In the genomic region with DNA sequence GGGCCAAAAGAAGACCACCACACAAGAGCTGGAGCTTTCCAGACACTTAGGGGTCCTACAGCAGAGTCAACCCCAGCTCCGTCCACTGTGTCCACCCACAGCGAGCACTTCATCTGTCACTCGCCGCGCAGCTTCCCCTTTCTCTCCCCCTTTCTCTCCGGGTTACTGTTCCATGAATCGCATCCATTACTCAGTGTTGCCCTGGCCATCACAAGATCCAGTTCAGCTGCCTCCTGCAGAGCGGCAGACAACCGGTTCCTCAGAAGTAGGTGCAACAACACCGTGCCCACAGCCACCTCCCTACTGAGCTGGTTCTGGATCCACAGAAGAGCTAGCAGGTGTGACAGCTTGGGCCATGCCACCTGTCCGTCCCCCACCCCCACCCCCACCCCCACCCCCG, we compare ENCODE assay signal across 8 mouse cellular contexts.
DNase-seq lines count a peak whose midpoint lies in the region; ATAC-seq and TF ChIP-seq lines count a peak whose summit lies in the region.

No protein-coding gene starts in this region.

- H3K9ac ChIP-seq in lung, embryonic 14.5 days = no peak overlapping the region
- no peak overlapping the region for H3K9ac ChIP-seq in intestine, embryonic 15.5 days
- H3K9ac ChIP-seq in neural tube, embryonic 13.5 days = no peak overlapping the region

- H3K27me3 ChIP-seq in lung, embryonic 14.5 days (ENCODE audit: insufficient read depth, low read length) = no peaks in the 10 kb centered on the region
- H3K27me3 ChIP-seq in intestine, embryonic 15.5 days (replicated peaks) = no peaks in the 10 kb centered on the region
- H3K27me3 ChIP-seq in neural tube, embryonic 13.5 days = 0 out of 2 replicates have a peak, but pooled peaks cover 3% of the 10 kb centered on the region

- no peaks in the 10 kb centered on the region for H3K9me3 ChIP-seq in lung, embryonic 14.5 days (ENCODE audit: low read depth, low read length)
- H3K9me3 ChIP-seq in intestine, embryonic 15.5 days = no peaks in the 10 kb centered on the region
- H3K9me3 ChIP-seq in neural tube, embryonic 13.5 days = no peaks in the 10 kb centered on the region

- no peak overlapping the region for H3K27ac ChIP-seq in lung, embryonic 14.5 days (ENCODE audit: low read depth)
- H3K27ac ChIP-seq in intestine, embryonic 15.5 days = no peak overlapping the region
- no peak overlapping the region for H3K27ac ChIP-seq in neural tube, embryonic 13.5 days (replicated peaks)

- 12% methylated on average over 12 of the region's 12 CpGs for WGBS in lung, embryonic 14.5 days
- 31% methylated on average over 12 of the region's 12 CpGs for WGBS in lung, adult 2 months
- 30% methylated on average over 12 of the region's 12 CpGs for WGBS in intestine, embryonic 15.5 days
- WGBS in neural tube, embryonic 13.5 days = 33% methylated on average over 12 of the region's 12 CpGs

- no peak for DNase-seq in lung, embryonic 14.5 days
- no peak for DNase-seq in lung, adult 2 months
- no peak for DNase-seq in adipocyte (ENCODE audit: low spot score)
- DNase-seq in urinary bladder, postnatal 25 days (ENCODE audit: low spot score) = no peak

- peak overlapping the region; percentile 41 for H3K4me2 ChIP-seq in lung, embryonic 14.5 days
- peak overlapping the region; percentile 85 for H3K4me2 ChIP-seq in intestine, embryonic 15.5 days (replicated peaks)
- H3K4me2 ChIP-seq in neural tube, embryonic 13.5 days = peak overlapping the region; percentile 3; the same call in 1 of the 2 replicates

- 0 out of 2 replicates have a peak, but pooled peaks have one; percentile 19 for ATAC-seq in lung, embryonic 14.5 days (ENCODE audit: insufficient read depth)
- peak; percentile 68 for ATAC-seq in common myeloid progenitor, adult 5-6 weeks (replicated peaks; ENCODE audit: low read depth, poor library complexity, severe bottlenecking)
- no peak for ATAC-seq in intestine, embryonic 15.5 days
- ATAC-seq in neural tube, embryonic 13.5 days (ENCODE audit: low read depth) = no peak
- ATAC-seq in erythroblast, adult 5-6 weeks (replicated peaks; ENCODE audit: low FRiP score, poor library complexity, severe bottlenecking) = no peak

- H3K4me3 ChIP-seq in lung, embryonic 14.5 days (ENCODE audit: low read depth, low read length) = no peak overlapping the region
- no peak overlapping the region for H3K4me3 ChIP-seq in lung, adult 2 months (replicated peaks; ENCODE audit: extremely low read depth, low read depth, low read length)
- H3K4me3 ChIP-seq in intestine, embryonic 15.5 days (replicated peaks) = no peak overlapping the region
- H3K4me3 ChIP-seq in neural tube, embryonic 13.5 days = no peak overlapping the region

- no peak for TF ChIP-seq POLR2A in lung, adult 2 months (IDR thresholded peaks at IDR 0.05; ENCODE audit: borderline replicate concordance, extremely low read depth, low read depth, low read length)

- no peaks in the 10 kb centered on the region for H3K36me3 ChIP-seq in lung, embryonic 14.5 days (ENCODE audit: insufficient read depth)
- no peaks in the 10 kb centered on the region for H3K36me3 ChIP-seq in intestine, embryonic 15.5 days
- H3K36me3 ChIP-seq in neural tube, embryonic 13.5 days = no peaks in the 10 kb centered on the region

- no peak for TF ChIP-seq CTCF in lung, embryonic 14.5 days (IDR thresholded peaks at IDR 0.05; ENCODE audit: low read depth)
- no peak for TF ChIP-seq CTCF in lung, adult 2 months (IDR thresholded peaks at IDR 0.05; ENCODE audit: insufficient read depth, low read length)

- peaks cover 11% of the 10 kb centered on the region; the same call in 1 of the 2 replicates for H3K4me1 ChIP-seq in lung, embryonic 14.5 days (ENCODE audit: insufficient read depth)
- 0 out of 2 replicates have a peak, but pooled peaks cover 2% of the 10 kb centered on the region for H3K4me1 ChIP-seq in lung, adult 2 months (ENCODE audit: control insufficient read depth, insufficient read depth, low read length)
- H3K4me1 ChIP-seq in intestine, embryonic 15.5 days (replicated peaks) = peaks cover 26% of the 10 kb centered on the region; the same call in 1 of the 2 replicates
- peaks cover 25% of the 10 kb centered on the region for H3K4me1 ChIP-seq in neural tube, embryonic 13.5 days (replicated peaks)

Comparison
In these comparisons a context has a peak if more than half of its experiments do, and no peak if none do; other contexts are left out.
1. ATAC-seq: peak in lung, embryonic 14.5 days (single experiment) and common myeloid progenitor, adult 5-6 weeks (single experiment); none in intestine, embryonic 15.5 days (single experiment), neural tube, embryonic 13.5 days (single experiment) and erythroblast, adult 5-6 weeks (single experiment).
2. H3K4me2 ChIP-seq: peak in every context shown above with its lines; median percentile 85 in intestine, embryonic 15.5 days; 41 in lung, embryonic 14.5 days; 3 in neural tube, embryonic 13.5 days.